Mouse (Mus musculus) limb, embryonic 12.5 days (tissue): Measurements from ENCODE around the gene Fam102b. TPM values are rescaled to one million over a fixed set of nuclear protein-coding genes. Genes with fewer than 3 reads are reported as not detected.

Experiments used
- ATAC-seq: fragments of 200-750 bp; cut with Nextera tagmentation; 2 replicates; pipeline ENCODE4 v1.8.0; 2017; ENCODE audit warnings: low read depth, moderate TSS enrichment; ENCODE audit not compliant: insufficient number of reproducible peaks, insufficient read depth, low FRiP score, low TSS enrichment
- H3K27ac ChIP-seq: fragments of 300-500 bp; sonication (generic); 2 replicates; pipeline ENCODE4 v1.5.1; 2016; ENCODE audit warnings: mild to moderate bottlenecking, moderate library complexity
- H3K27me3 ChIP-seq: fragments of 300-500 bp; sonication (generic); 2 replicates; pipeline ENCODE4 v1.6.1; 2016; ENCODE audit warnings: mild to moderate bottlenecking, moderate library complexity
- H3K36me3 ChIP-seq: fragments of 300-500 bp; sonication (generic); 2 replicates; pipeline ENCODE4 v1.6.1; 2016; ENCODE audit warnings: mild to moderate bottlenecking, moderate library complexity
- H3K4me1 ChIP-seq: fragments of 300-500 bp; sonication (generic); replicated peaks from 2 replicates; pipeline ENCODE4 v1.6.1; 2016
- H3K4me2 ChIP-seq: fragments of 300-500 bp; sonication (generic); 2 replicates; pipeline ENCODE4 v1.6.1; 2016; ENCODE audit warnings: mild to moderate bottlenecking, moderate library complexity
- H3K4me3 ChIP-seq: fragments of 300-500 bp; sonication (generic); replicated peaks from 2 replicates; pipeline ENCODE4 v1.5.1; 2016; ENCODE audit warnings: mild to moderate bottlenecking
- H3K9ac ChIP-seq: fragments of 300-500 bp; sonication (generic); replicated peaks from 2 replicates; pipeline ENCODE4 v1.6.1; 2016; ENCODE audit warnings: mild to moderate bottlenecking, moderate library complexity
- H3K9me3 ChIP-seq: fragments of 300-500 bp; sonication (generic); 2 replicates; pipeline ENCODE4 v1.6.1; 2016; ENCODE audit warnings: mild to moderate bottlenecking, moderate library complexity
- WGBS: fragments of 180-500 bp; shearing (Covaris S2); methylation state at CpG from one replicate; pipeline ENCODE4 v1.1.7; 2016; 5-methylcytosine and 5-hydroxymethylcytosine counted together
- polyA plus RNA-seq: library from polyadenylated mRNA; unstranded; fragments of >200 nt; fragmentation: Nextera tagmentation; extraction: Ambion mirVana; gene quantifications from 2 replicates; pipeline ENCODE4 v1.2.1, GENCODE M21; 2016

Fam102b gene
- polyA plus RNA-seq, 1 experiment from 2014 or later, result 9.6 TPM

DNA sequence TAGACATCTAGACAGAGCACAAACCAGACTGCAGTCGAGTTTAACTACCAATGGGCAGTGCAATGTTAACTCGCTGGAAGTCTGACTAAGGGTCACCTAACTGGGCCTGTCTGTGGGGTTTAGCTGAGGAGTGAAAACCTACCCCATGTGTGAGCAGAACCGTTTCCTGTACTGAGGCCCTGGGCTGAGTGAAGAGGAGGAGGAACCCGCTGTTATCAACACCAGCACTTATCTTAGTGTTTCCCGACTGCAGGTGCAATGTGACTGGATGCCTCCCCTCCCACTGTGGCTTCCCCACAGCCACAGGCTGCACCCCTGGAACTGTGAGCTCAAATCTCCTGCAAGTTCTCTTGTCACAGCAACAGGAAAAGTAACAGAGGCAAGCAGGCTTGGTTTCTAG lies 43.4 kb downstream of the Fam102b start:
- no peak overlapping the region for H3K4me2 ChIP-seq
- no peak overlapping the region for H3K27ac ChIP-seq
- 84% methylated on average over 5 of the region's 5 CpGs for WGBS
- H3K4me1 ChIP-seq, result no peaks in the 10 kb centered on the region
- H3K36me3 ChIP-seq, result peaks cover 26% of the 10 kb centered on the region
- H3K4me3 ChIP-seq, result no peak overlapping the region
- no peak for ATAC-seq
- H3K9me3 ChIP-seq, result no peaks in the 10 kb centered on the region
- H3K9ac ChIP-seq, result no peak overlapping the region
- no peaks in the 10 kb centered on the region for H3K27me3 ChIP-seq

- WGBS, result 84% methylated on average over 6 of the region's 6 CpGs
- no peaks in the 10 kb centered on the region for H3K27me3 ChIP-seq
- ATAC-seq, result no peak
- H3K9me3 ChIP-seq, result no peaks in the 10 kb centered on the region
- no peak overlapping the region for H3K9ac ChIP-seq
- H3K4me3 ChIP-seq, result no peak overlapping the region
- peaks cover 40% of the 10 kb centered on the region for H3K36me3 ChIP-seq
- no peak overlapping the region for H3K27ac ChIP-seq
- no peak overlapping the region for H3K4me2 ChIP-seq
- H3K4me1 ChIP-seq, result no peaks in the 10 kb centered on the region
Measured at GRCm38 (mm10) chr3:108981946-108982345, 45.5 kb downstream of the Fam102b start.

- 95% methylated on average over 13 of the region's 13 CpGs for WGBS
- H3K9ac ChIP-seq, result no peak overlapping the region
- peaks cover 49% of the 10 kb centered on the region for H3K36me3 ChIP-seq
Measured at GRCm38 (mm10) chr3:108977340-108978030, 49.9 kb downstream of the Fam102b start.

GRCm38 (mm10) chr3:108974920-108975485 lies 52.4 kb downstream of the Fam102b start:
- Histone ChIP-seq H3K4me3 (no peak overlapping the region), H3K9ac (no peak overlapping the region), H3K27me3 (no peaks in the 10 kb centered on the region), H3K4me2 (no peak overlapping the region), H3K36me3 (peaks cover 50% of the 10 kb centered on the region), H3K4me1 (no peaks in the 10 kb centered on the region), H3K27ac (no peak overlapping the region), H3K9me3 (no peaks in the 10 kb centered on the region)
- no peak for ATAC-seq
- 86% methylated on average over 15 of the region's 15 CpGs for WGBS

More at GRCm38 (mm10) chr3:108977340-108978030, 49.9 kb downstream of the Fam102b start:
- no peak for ATAC-seq
- Histone ChIP-seq H3K27me3 (no peaks in the 10 kb centered on the region), H3K4me3 (no peak overlapping the region), H3K4me2 (no peak overlapping the region), H3K9me3 (no peaks in the 10 kb centered on the region), H3K27ac (no peak overlapping the region), H3K4me1 (no peaks in the 10 kb centered on the region)

- H3K27ac ChIP-seq, result no peak overlapping the region
- no peaks in the 10 kb centered on the region for H3K27me3 ChIP-seq
- no peak overlapping the region for H3K4me3 ChIP-seq
- WGBS, result 85% methylated on average over 13 of the region's 13 CpGs
- no peak overlapping the region for H3K9ac ChIP-seq
- no peak for ATAC-seq
- no peak overlapping the region for H3K4me2 ChIP-seq
- H3K9me3 ChIP-seq, result no peaks in the 10 kb centered on the region
- no peaks in the 10 kb centered on the region for H3K4me1 ChIP-seq
- H3K36me3 ChIP-seq, result peaks cover 42% of the 10 kb centered on the region
Measured at GRCm38 (mm10) chr3:108973980-108974660, 53.3 kb downstream of the Fam102b start.

- ATAC-seq, result no peak
- Histone ChIP-seq H3K36me3 (0 out of 2 replicates have a peak, but pooled peaks cover 8% of the 10 kb centered on the region), H3K4me3 (no peak overlapping the region), H3K27ac (no peak overlapping the region), H3K4me2 (no peak overlapping the region), H3K4me1 (peaks cover 7% of the 10 kb centered on the region), H3K27me3 (no peaks in the 10 kb centered on the region), H3K9me3 (no peaks in the 10 kb centered on the region), H3K9ac (no peak overlapping the region)
- 96% methylated on average over 3 of the region's 3 CpGs for WGBS
Measured at GRCm38 (mm10) chr3:108966051-108966450, 61.4 kb downstream of the Fam102b start.

GRCm38 (mm10) chr3:108964361-108965044 lies 62.9 kb downstream of the Fam102b start:
- H3K9ac ChIP-seq, result no peak overlapping the region
- H3K27ac ChIP-seq, result no peak overlapping the region
- ATAC-seq, result no peak
- H3K9me3 ChIP-seq, result no peaks in the 10 kb centered on the region
- H3K36me3 ChIP-seq, result no peaks in the 10 kb centered on the region
- H3K4me2 ChIP-seq, result no peak overlapping the region
- peaks cover 7% of the 10 kb centered on the region for H3K4me1 ChIP-seq
- H3K27me3 ChIP-seq, result no peaks in the 10 kb centered on the region
- no peak overlapping the region for H3K4me3 ChIP-seq
- WGBS, result 78% methylated on average over 7 of the region's 7 CpGs

DNA sequence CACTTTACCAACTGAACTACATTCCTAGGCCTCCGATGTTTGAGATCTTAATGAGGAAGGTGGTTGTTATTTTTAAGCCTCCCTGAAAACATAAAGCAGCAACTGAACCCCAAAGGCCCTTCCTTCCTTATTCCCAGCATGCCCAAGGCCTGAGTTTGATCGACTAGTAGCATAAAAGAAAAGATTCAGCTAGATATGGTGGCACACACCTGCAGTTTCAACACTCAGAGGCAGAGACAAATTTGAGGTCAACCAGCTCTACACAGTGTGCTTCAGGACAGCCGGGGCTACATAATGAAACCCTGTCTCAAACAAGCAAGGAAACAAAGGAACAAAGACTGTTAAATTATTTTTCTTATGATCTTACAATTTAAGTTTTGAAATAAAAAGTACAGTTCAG lies 63.6 kb downstream of the Fam102b start:
- Histone ChIP-seq H3K9ac (no peak overlapping the region), H3K9me3 (no peaks in the 10 kb centered on the region), H3K4me2 (no peak overlapping the region), H3K27ac (no peak overlapping the region), H3K4me1 (peaks cover 7% of the 10 kb centered on the region), H3K36me3 (no peaks in the 10 kb centered on the region), H3K4me3 (no peak overlapping the region), H3K27me3 (no peaks in the 10 kb centered on the region)
- no peak for ATAC-seq
- 85% methylated on average over 3 of the region's 3 CpGs for whole genome bisulfite sequencing

GRCm38 (mm10) chr3:108963278-108963677 lies 64.1 kb downstream of the Fam102b start:
- Histone ChIP-seq H3K9me3 (no peaks in the 10 kb centered on the region), H3K27ac (no peak overlapping the region), H3K4me3 (no peak overlapping the region), H3K27me3 (no peaks in the 10 kb centered on the region), H3K9ac (no peak overlapping the region), H3K4me1 (peaks cover 7% of the 10 kb centered on the region), H3K4me2 (no peak overlapping the region), H3K36me3 (no peaks in the 10 kb centered on the region)
- no peak for ATAC-seq
- WGBS, result 79% methylated on average over 3 of the region's 3 CpGs

DNA sequence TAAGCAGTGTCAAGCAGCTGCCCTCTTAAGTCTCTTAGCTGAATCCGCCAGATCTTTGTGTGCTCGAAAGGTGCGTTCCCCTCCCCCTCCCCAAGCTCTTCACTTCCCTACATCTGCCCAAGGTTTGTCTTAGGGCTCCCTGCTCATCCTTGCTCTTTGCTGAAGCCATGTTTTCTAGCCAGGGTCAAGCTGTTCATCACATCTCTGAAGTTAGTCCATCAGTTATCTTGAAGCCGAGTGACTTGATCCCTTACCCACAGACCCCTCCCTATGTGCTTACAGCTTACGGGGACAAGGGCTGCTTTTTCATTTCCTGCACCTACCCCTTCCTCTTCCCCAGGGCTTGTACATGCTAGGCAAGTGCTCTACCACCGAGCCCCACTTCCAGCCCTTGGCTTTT lies 65.8 kb downstream of the Fam102b start:
- no peak overlapping the region for H3K4me2 ChIP-seq
- H3K4me3 ChIP-seq, result no peak overlapping the region
- H3K4me1 ChIP-seq, result peaks cover 7% of the 10 kb centered on the region
- H3K27me3 ChIP-seq, result no peaks in the 10 kb centered on the region
- no peak overlapping the region for H3K9ac ChIP-seq
- H3K36me3 ChIP-seq, result no peaks in the 10 kb centered on the region
- 63% methylated on average over 6 of the region's 6 CpGs for WGBS
- no peaks in the 10 kb centered on the region for H3K9me3 ChIP-seq
- no peak for ATAC-seq
- no peak overlapping the region for H3K27ac ChIP-seq

GRCm38 (mm10) chr3:108961226-108961625 lies 66.2 kb downstream of the Fam102b start:
- peaks cover 7% of the 10 kb centered on the region for H3K4me1 ChIP-seq
- H3K9me3 ChIP-seq, result no peaks in the 10 kb centered on the region
- no peak overlapping the region for H3K4me2 ChIP-seq
- WGBS, result 57% methylated on average over 7 of the region's 7 CpGs
- no peak overlapping the region for H3K9ac ChIP-seq
- ATAC-seq, result no peak
- H3K27me3 ChIP-seq, result no peaks in the 10 kb centered on the region
- no peak overlapping the region for H3K27ac ChIP-seq
- no peaks in the 10 kb centered on the region for H3K36me3 ChIP-seq
- no peak overlapping the region for H3K4me3 ChIP-seq
